Mouse (Mus musculus) lung, embryonic 14.5 days (tissue): ENCODE results near the gene Nck2. TPM values are rescaled to one million over a fixed set of nuclear protein-coding genes. Genes with fewer than 3 reads are reported as not detected.
"Not testable (repeated sequence)": the region's sequence is repeated elsewhere in the genome, so short reads cannot be mapped to it uniquely, and the experiment has no call there.

Experiments
- ATAC-seq: fragments of 200-750 bp; cut with Nextera tagmentation; 2 replicates; pipeline ENCODE4 v1.8.0; 2017; ENCODE audit warnings: mild to moderate bottlenecking, moderate TSS enrichment, moderate library complexity; ENCODE audit not compliant: insufficient read depth
- DNase-seq: peaks from one replicate; pipeline ENCODE4 v3.0.0-alpha.2; 2015
- H3K27ac ChIP-seq: fragments of 300-500 bp; sonication (generic); 2 replicates; pipeline ENCODE4 v1.5.1; 2014; ENCODE audit warnings: low read depth, mild to moderate bottlenecking, moderate library complexity
- H3K27me3 ChIP-seq: fragments of 300-500 bp; sonication (generic); 2 replicates; pipeline ENCODE4 v1.6.1; 2014; ENCODE audit warnings: low read length, control low read depth; ENCODE audit not compliant: insufficient read depth
- H3K36me3 ChIP-seq: fragments of 300-500 bp; sonication (generic); 2 replicates; pipeline ENCODE4 v1.6.1; 2014; ENCODE audit warnings: control low read depth; ENCODE audit not compliant: insufficient read depth
- H3K4me1 ChIP-seq: fragments of 300-500 bp; sonication (generic); 2 replicates; pipeline ENCODE4 v1.6.1; 2014; ENCODE audit warnings: antibody characterized with exemption, control low read depth; ENCODE audit not compliant: insufficient read depth
- H3K4me2 ChIP-seq: fragments of 300-500 bp; sonication (generic); 2 replicates; pipeline ENCODE4 v1.6.1; 2014; ENCODE audit warnings: mild to moderate bottlenecking
- H3K4me3 ChIP-seq: fragments of 300-500 bp; sonication (generic); 2 replicates; pipeline ENCODE4 v1.5.1; 2014; ENCODE audit warnings: low read depth, low read length
- H3K9ac ChIP-seq: fragments of 300-500 bp; sonication (generic); 2 replicates; pipeline ENCODE4 v1.6.1; 2014
- H3K9me3 ChIP-seq: fragments of 300-500 bp; sonication (generic); 2 replicates; pipeline ENCODE4 v1.6.1; 2016; ENCODE audit warnings: low read depth, low read length, control low read depth
- CTCF ChIP-seq: IDR thresholded peaks from 2 replicates; pipeline ENCODE4 v1.5.1; 2016; ENCODE audit warnings: antibody characterized with exemption, low read depth
- WGBS: fragments of 180-500 bp; shearing (Covaris S2); extraction: QIAGEN DNeasy Blood & Tissue Kit; methylation state at CpG from one replicate; pipeline ENCODE4 v1.1.7; 2014; 5-methylcytosine and 5-hydroxymethylcytosine counted together
- polyA plus RNA-seq: library from polyadenylated mRNA; unstranded; fragments of >200 nt; fragmentation: Nextera tagmentation; extraction: Ambion mirVana; gene quantifications from 2 replicates; pipeline ENCODE4 v1.2.1, GENCODE M21; 2014

The Nck2 gene
- polyA plus RNA-seq, 1 experiment from 2014 or later, result 59.1 TPM

DNA sequence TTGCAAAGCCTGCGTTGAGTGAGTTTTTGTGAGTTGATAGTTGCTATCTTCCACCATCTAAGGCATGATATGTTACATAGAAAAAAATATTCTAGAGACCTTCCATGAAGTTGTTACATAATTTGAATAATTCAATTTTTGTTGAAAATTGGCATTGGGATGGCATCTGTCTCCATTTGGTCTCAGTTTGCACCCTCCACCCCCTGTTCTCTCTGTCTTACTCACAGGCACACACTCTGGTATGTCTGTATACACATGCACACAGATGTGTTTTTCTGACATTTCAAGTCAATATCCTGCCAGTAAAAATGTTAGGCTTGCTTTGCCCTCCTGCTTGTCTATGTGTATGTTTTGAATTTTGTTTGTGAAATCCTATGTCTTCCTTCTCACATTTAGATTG lies 84.7 kb downstream of the Nck2 start:
- H3K9ac ChIP-seq, result no peak overlapping the region
- no peaks in the 10 kb centered on the region for H3K4me1 ChIP-seq
- ATAC-seq (no peak), DNase-seq (no peak)
- no peak overlapping the region for H3K4me3 ChIP-seq
- H3K4me2 ChIP-seq, result no peak overlapping the region
- TF ChIP-seq CTCF, result no peak
- H3K27me3 ChIP-seq, result no peaks in the 10 kb centered on the region
- no peaks in the 10 kb centered on the region for H3K9me3 ChIP-seq
- H3K36me3 ChIP-seq, result no peaks in the 10 kb centered on the region
- no peak overlapping the region for H3K27ac ChIP-seq
- 89% methylated on average over 1 of the region's 1 CpGs for WGBS

- WGBS, result 68% methylated on average over 7 of the region's 7 CpGs
- DNase-seq, result peak; percentile 47
- H3K4me1 ChIP-seq, result no peaks in the 10 kb centered on the region
Observed at GRCm38 (mm10) chr1:43530295-43531020, 86.1 kb downstream of the Nck2 start.

GRCm38 (mm10) chr1:43531307-43531706 lies 86.9 kb downstream of the Nck2 start:
- Histone ChIP-seq H3K27me3 (no peaks in the 10 kb centered on the region), H3K4me1 (no peaks in the 10 kb centered on the region), H3K4me3 (no peak overlapping the region), H3K9me3 (no peaks in the 10 kb centered on the region), H3K4me2 (no peak overlapping the region), H3K9ac (no peak overlapping the region), H3K27ac (no peak overlapping the region), H3K36me3 (peaks cover 8% of the 10 kb centered on the region)
- ATAC-seq (no peak), DNase-seq (no peak)
- no peak for TF ChIP-seq CTCF
- WGBS, result 70% methylated on average over 7 of the region's 7 CpGs

More at GRCm38 (mm10) chr1:43530295-43531020, 86.1 kb downstream of the Nck2 start:
- Histone ChIP-seq H3K9me3 (no peaks in the 10 kb centered on the region), H3K27ac (no peak overlapping the region), H3K4me3 (no peak overlapping the region), H3K9ac (no peak overlapping the region), H3K36me3 (peaks cover 8% of the 10 kb centered on the region), H3K4me2 (no peak overlapping the region), H3K27me3 (no peaks in the 10 kb centered on the region)
- TF ChIP-seq CTCF, result no peak
- ATAC-seq, result no peak

DNA sequence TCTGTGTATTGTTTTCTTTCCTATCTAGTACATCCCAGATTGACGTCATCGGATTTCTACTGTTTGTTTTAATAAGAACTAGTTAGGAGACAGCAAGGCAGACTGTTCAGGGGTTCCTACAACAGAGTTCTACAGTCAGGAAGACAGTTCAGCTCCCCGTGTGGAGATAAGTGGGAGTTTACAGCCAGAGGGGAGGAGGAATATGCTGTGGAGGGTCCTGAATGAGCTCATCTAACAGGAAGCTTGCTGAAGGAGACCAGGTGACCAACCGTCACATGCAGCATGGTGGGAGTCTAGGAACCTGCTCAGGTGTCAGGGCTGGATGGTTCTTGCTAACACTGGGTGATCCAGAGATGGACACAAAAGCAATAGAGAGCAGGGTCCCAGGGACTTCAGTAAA lies 87.9 kb downstream of the Nck2 start:
- no peaks in the 10 kb centered on the region for H3K27me3 ChIP-seq
- no peaks in the 10 kb centered on the region for H3K4me1 ChIP-seq
- TF ChIP-seq CTCF, result no peak
- ATAC-seq (peak; percentile 45; the same call in 1 of the 2 replicates), DNase-seq (no peak)
- H3K4me3 ChIP-seq, result no peak overlapping the region
- 31% methylated on average over 4 of the region's 4 CpGs for WGBS
- no peak overlapping the region for H3K27ac ChIP-seq
- peaks cover 8% of the 10 kb centered on the region for H3K36me3 ChIP-seq
- no peaks in the 10 kb centered on the region for H3K9me3 ChIP-seq
- H3K9ac ChIP-seq, result no peak overlapping the region
- H3K4me2 ChIP-seq, result no peak overlapping the region

DNA sequence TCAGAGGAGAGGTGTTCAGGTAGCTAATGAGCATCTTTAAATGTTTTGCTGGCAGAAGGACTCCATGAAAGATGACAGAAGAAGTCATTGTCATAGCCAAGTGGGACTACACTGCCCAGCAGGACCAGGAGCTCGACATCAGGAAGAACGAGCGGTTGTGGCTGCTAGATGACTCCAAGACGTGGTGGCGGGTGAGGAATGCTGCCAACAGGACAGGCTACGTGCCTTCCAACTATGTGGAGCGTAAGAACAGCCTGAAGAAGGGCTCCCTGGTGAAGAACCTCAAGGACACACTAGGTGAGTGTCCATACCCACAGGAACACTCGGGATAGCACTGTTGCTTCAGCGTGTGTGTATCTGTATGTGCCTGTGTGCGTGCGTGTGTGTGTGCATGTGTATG lies 89.1 kb downstream of the Nck2 start:
- H3K9ac ChIP-seq, ATAC-seq, H3K4me3 ChIP-seq, DNase-seq, H3K4me1 ChIP-seq, H3K27me3 ChIP-seq, H3K27ac ChIP-seq, H3K9me3 ChIP-seq, H3K4me2 ChIP-seq, H3K36me3 ChIP-seq: not testable (repeated sequence)
- 84% methylated on average over 11 of the region's 11 CpGs for WGBS

GRCm38 (mm10) chr1:43534060-43534760 lies 89.8 kb downstream of the Nck2 start:
- peaks cover 8% of the 10 kb centered on the region for H3K36me3 ChIP-seq
- no peak overlapping the region for H3K27ac ChIP-seq
- WGBS, result 72% methylated on average over 5 of the region's 5 CpGs
- no peak for TF ChIP-seq CTCF
- no peaks in the 10 kb centered on the region for H3K9me3 ChIP-seq
- H3K4me3 ChIP-seq, result no peak overlapping the region
- no peak for ATAC-seq
- no peak for DNase-seq
- no peak overlapping the region for H3K9ac ChIP-seq
- H3K4me1 ChIP-seq, result no peaks in the 10 kb centered on the region
- H3K4me2 ChIP-seq, result no peak overlapping the region
- H3K27me3 ChIP-seq, result no peaks in the 10 kb centered on the region

DNA sequence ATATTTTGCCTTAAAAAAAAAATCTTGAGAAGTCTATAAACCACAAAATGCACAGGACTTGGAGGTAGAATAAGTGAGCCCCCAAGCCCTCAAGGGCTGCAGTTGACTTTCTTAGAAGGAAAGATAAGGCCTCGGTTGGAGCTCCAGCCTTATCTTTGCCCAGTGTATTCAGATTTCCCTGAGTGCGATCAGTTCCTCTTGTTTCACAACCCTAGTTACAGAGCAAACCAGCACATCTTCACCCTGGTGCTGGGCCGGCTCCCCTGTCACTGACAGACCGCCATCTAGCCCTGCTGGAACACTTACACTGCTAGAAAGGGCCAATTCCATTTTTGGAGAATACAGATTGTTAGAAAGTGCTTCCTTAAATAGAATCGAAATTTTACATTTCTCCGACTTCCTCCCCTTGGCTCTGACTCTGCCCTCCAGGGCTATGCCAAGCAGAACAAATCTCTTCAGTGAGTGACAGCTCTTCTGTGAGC lies 91.2 kb downstream of the Nck2 start:
- no peak for DNase-seq
- no peak for ATAC-seq
- Histone ChIP-seq H3K4me1 (no peaks in the 10 kb centered on the region), H3K27ac (0 out of 2 replicates have a peak overlapping the region, but pooled peaks have one; percentile 7), H3K27me3 (no peaks in the 10 kb centered on the region), H3K9ac (no peak overlapping the region), H3K9me3 (no peaks in the 10 kb centered on the region), H3K4me3 (no peak overlapping the region), H3K36me3 (peaks cover 8% of the 10 kb centered on the region), H3K4me2 (no peak overlapping the region)
- no peak for TF ChIP-seq CTCF
- WGBS, result 67% methylated on average over 6 of the region's 6 CpGs
